Comparison of ENCODE assay signal across 36 mouse cellular contexts in genomic region chr7:102770921-102771320, GRCm38 (mm10). TPM values are rescaled to one million over a fixed set of nuclear protein-coding genes. Genes with fewer than 3 reads are reported as not detected.
"Had no signal": no experiment of that assay in that cellular context is flagged by ENCODE, and none has a peak within 500 bp of the region (broad histone marks: within the 10 kb centered on the region; RNA-seq: fewer than 3 reads in every experiment).

Gene Olfr561, plus strand, starts transcription at chr7:102771221.

- H3K27me3 ChIP-seq: embryonic facial prominence, embryonic 12.5 days; embryonic facial prominence, embryonic 13.5 days; embryonic facial prominence, embryonic 15.5 days; forebrain, embryonic 12.5 days; forebrain, embryonic 13.5 days; forebrain, embryonic 15.5 days had no signal

- ATAC-seq: forebrain, embryonic 13.5 days; forebrain, embryonic 14.5 days; forebrain, embryonic 15.5 days; forebrain, embryonic 16.5 days; forebrain, postnatal 0 days had no signal

- H3K36me3 ChIP-seq: embryonic facial prominence, embryonic 10.5 days; embryonic facial prominence, embryonic 12.5 days; embryonic facial prominence, embryonic 13.5 days; embryonic facial prominence, embryonic 15.5 days; forebrain, embryonic 10.5 days; forebrain, embryonic 12.5 days; forebrain, embryonic 15.5 days had no signal

- H3K4me2 ChIP-seq: embryonic facial prominence, embryonic 12.5 days; embryonic facial prominence, embryonic 13.5 days; embryonic facial prominence, embryonic 15.5 days; forebrain, embryonic 12.5 days; forebrain, embryonic 13.5 days; forebrain, embryonic 15.5 days had no signal

- H3K27ac ChIP-seq: embryonic facial prominence, embryonic 10.5 days; embryonic facial prominence, embryonic 12.5 days; embryonic facial prominence, embryonic 13.5 days; embryonic facial prominence, embryonic 15.5 days; forebrain, embryonic 10.5 days; forebrain, embryonic 12.5 days; forebrain, embryonic 13.5 days; forebrain, embryonic 15.5 days; gastrocnemius, adult 2 months; heart, adult 2 months had no signal

- H3K4me3 ChIP-seq: embryonic facial prominence, embryonic 10.5 days; embryonic facial prominence, embryonic 12.5 days; embryonic facial prominence, embryonic 13.5 days; embryonic facial prominence, embryonic 15.5 days; erythroblast, embryonic 14.5 days; forebrain, embryonic 10.5 days; forebrain, embryonic 12.5 days; forebrain, embryonic 13.5 days; forebrain, embryonic 15.5 days; gastrocnemius, adult 2 months; heart, adult 2 months had no signal

- H3K4me1 ChIP-seq: embryonic facial prominence, embryonic 10.5 days; embryonic facial prominence, embryonic 12.5 days; embryonic facial prominence, embryonic 13.5 days; embryonic facial prominence, embryonic 15.5 days; forebrain, embryonic 10.5 days; forebrain, embryonic 12.5 days; forebrain, embryonic 13.5 days; forebrain, embryonic 15.5 days had no signal

- DNase-seq: cerebellum, adult 8-10 months; cerebellum, adult 9-10 months; cerebellum, adult 9-11 months; cerebellum, postnatal 10 days; cerebellum, postnatal 14 days; cerebellum, postnatal 25 days; cerebellum, postnatal 36 days; embryo, embryonic 11 days; forebrain, postnatal 0 days; gastrocnemius, adult 2 months; gastrocnemius, postnatal 10 days; gastrocnemius, postnatal 14 days; gastrocnemius, postnatal 25 days; gastrocnemius, postnatal 36 days; heart, adult 11 months; heart, adult 18-20 months; heart, adult 2 months had no signal

- H3K9me3 ChIP-seq: embryonic facial prominence, embryonic 10.5 days; embryonic facial prominence, embryonic 12.5 days; embryonic facial prominence, embryonic 13.5 days; embryonic facial prominence, embryonic 15.5 days; forebrain, embryonic 10.5 days; forebrain, embryonic 12.5 days; forebrain, embryonic 13.5 days; forebrain, embryonic 15.5 days had no signal

- H3K9ac ChIP-seq: embryonic facial prominence, embryonic 12.5 days; embryonic facial prominence, embryonic 13.5 days; embryonic facial prominence, embryonic 15.5 days; forebrain, embryonic 12.5 days; forebrain, embryonic 13.5 days; forebrain, embryonic 15.5 days; forebrain, postnatal 0 days had no signal

RNA-seq across cellular contexts. Expression of gene Olfr561, which starts in this region (rescaled TPM):
- total RNA-seq: common myeloid progenitor, adult 5-6 weeks; forebrain, postnatal 0 days; gastrocnemius, adult 18-20 months; gastrocnemius, adult 2 months; gastrocnemius, adult 8-10 months; gastrocnemius, postnatal 10 days; gastrocnemius, postnatal 14 days; gastrocnemius, postnatal 25 days; gastrocnemius, postnatal 36 days; granulocyte monocyte progenitor cell, adult 5-6 weeks; heart, adult 18-20 months; heart, adult 2 months; heart, adult 8-10 months had no signal
- polyA plus RNA-seq: embryonic facial prominence, embryonic 10.5 days; embryonic facial prominence, embryonic 11.5 days; embryonic facial prominence, embryonic 12.5 days; embryonic facial prominence, embryonic 13.5 days; erythroblast, embryonic 14.5 days; forebrain, embryonic 10.5 days; forebrain, embryonic 11.5 days; forebrain, embryonic 12.5 days; forebrain, embryonic 13.5 days; forebrain, embryonic 14.5 days; forebrain, embryonic 15.5 days; forebrain, embryonic 16.5 days; forebrain, postnatal 0 days; frontal cortex, adult 2 months; heart, adult 2 months had no signal
